Mouse (Mus musculus): ENCODE measurements around the gene Pjvk.

DNA sequence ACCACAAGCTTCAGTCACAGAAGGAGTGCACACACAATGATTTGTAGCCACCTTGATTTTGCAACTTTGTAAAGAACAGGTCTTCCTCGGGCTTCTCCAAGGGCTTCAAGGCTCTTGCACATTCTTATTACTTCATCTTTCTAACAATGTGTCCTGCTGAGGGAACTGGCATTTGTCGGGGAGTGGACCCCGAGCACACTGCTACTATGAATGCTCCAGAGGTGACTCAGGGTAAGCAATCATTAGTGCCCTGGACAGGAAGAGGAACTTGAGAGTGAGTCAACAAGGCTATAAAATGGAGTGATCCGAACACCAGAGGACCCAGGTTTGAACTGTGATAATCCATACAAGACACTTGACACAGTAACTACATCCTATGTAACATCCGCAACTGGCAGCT is 28.1 kb upstream of the Pjvk start:
- no peak for TF ChIP-seq CTCF (IDR thresholded peaks at IDR 0.05; ENCODE audit: low read depth)
- TF ChIP-seq EP300 (IDR thresholded peaks at IDR 0.05; ENCODE audit: low read depth) = no peak

All from liver, embryonic 14.5 days (tissue).